Mouse (Mus musculus) lung, embryonic 14.5 days (tissue): ENCODE results near the gene Thada. TPM values are rescaled to one million over a fixed set of nuclear protein-coding genes. Genes with fewer than 3 reads are reported as not detected.

Experiments
- ATAC-seq: fragments of 200-750 bp; cut with Nextera tagmentation; 2 replicates; pipeline ENCODE4 v1.8.0; 2017; ENCODE audit warnings: mild to moderate bottlenecking, moderate TSS enrichment, moderate library complexity; ENCODE audit not compliant: insufficient read depth
- DNase-seq: peaks from one replicate; pipeline ENCODE4 v3.0.0-alpha.2; 2015
- H3K27ac ChIP-seq: fragments of 300-500 bp; sonication (generic); 2 replicates; pipeline ENCODE4 v1.5.1; 2014; ENCODE audit warnings: low read depth, mild to moderate bottlenecking, moderate library complexity
- H3K27me3 ChIP-seq: fragments of 300-500 bp; sonication (generic); 2 replicates; pipeline ENCODE4 v1.6.1; 2014; ENCODE audit warnings: low read length, control low read depth; ENCODE audit not compliant: insufficient read depth
- H3K36me3 ChIP-seq: fragments of 300-500 bp; sonication (generic); 2 replicates; pipeline ENCODE4 v1.6.1; 2014; ENCODE audit warnings: control low read depth; ENCODE audit not compliant: insufficient read depth
- H3K4me1 ChIP-seq: fragments of 300-500 bp; sonication (generic); 2 replicates; pipeline ENCODE4 v1.6.1; 2014; ENCODE audit warnings: antibody characterized with exemption, control low read depth; ENCODE audit not compliant: insufficient read depth
- H3K4me2 ChIP-seq: fragments of 300-500 bp; sonication (generic); 2 replicates; pipeline ENCODE4 v1.6.1; 2014; ENCODE audit warnings: mild to moderate bottlenecking
- H3K4me3 ChIP-seq: fragments of 300-500 bp; sonication (generic); 2 replicates; pipeline ENCODE4 v1.5.1; 2014; ENCODE audit warnings: low read depth, low read length
- H3K9ac ChIP-seq: fragments of 300-500 bp; sonication (generic); 2 replicates; pipeline ENCODE4 v1.6.1; 2014
- H3K9me3 ChIP-seq: fragments of 300-500 bp; sonication (generic); 2 replicates; pipeline ENCODE4 v1.6.1; 2016; ENCODE audit warnings: low read depth, low read length, control low read depth
- CTCF ChIP-seq: IDR thresholded peaks from 2 replicates; pipeline ENCODE4 v1.5.1; 2016; ENCODE audit warnings: antibody characterized with exemption, low read depth
- WGBS: fragments of 180-500 bp; shearing (Covaris S2); extraction: QIAGEN DNeasy Blood & Tissue Kit; methylation state at CpG from one replicate; pipeline ENCODE4 v1.1.7; 2014; 5-methylcytosine and 5-hydroxymethylcytosine counted together
- polyA plus RNA-seq: library from polyadenylated mRNA; unstranded; fragments of >200 nt; fragmentation: Nextera tagmentation; extraction: Ambion mirVana; gene quantifications from 2 replicates; pipeline ENCODE4 v1.2.1, GENCODE M21; 2014

Thada gene
- polyA plus RNA-seq, 1 experiment from 2014 or later, result 14.5 TPM

GRCm38 (mm10) chr17:84508736-84509135, 42.7 kb upstream of the Thada start:
- ATAC-seq, result no peak
- no peaks in the 10 kb centered on the region for H3K27me3 ChIP-seq
- no peak overlapping the region for H3K4me3 ChIP-seq
- DNase-seq, result no peak
- no peak overlapping the region for H3K9ac ChIP-seq
- H3K36me3 ChIP-seq, result no peaks in the 10 kb centered on the region
- WGBS, result 52% methylated on average over 3 of the region's 3 CpGs
- TF ChIP-seq CTCF, result no peak
- no peaks in the 10 kb centered on the region for H3K9me3 ChIP-seq
- peaks cover 15% of the 10 kb centered on the region; the same call in 1 of the 2 replicates for H3K4me1 ChIP-seq
- H3K4me2 ChIP-seq, result no peak overlapping the region
- no peak overlapping the region for H3K27ac ChIP-seq

DNA sequence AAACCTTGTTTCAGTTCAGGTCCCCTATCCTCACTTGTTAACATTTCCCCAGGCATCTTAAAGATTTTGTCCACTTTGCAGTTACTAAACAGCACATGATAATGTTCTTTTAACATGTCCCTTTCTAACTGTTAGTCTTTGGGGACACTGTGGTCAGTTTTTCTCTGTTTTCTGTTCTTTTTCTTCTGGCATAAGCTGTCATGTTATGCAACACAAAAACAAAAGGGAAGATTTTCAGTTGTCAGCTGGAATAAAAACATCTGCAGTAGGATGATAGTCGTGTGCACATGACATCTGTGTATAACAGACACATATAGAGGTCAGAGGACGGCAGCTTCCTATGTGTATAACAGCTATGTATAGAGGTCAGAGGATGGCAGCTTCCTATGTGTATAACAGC, 39.9 kb upstream of the Thada start:
- DNase-seq, result no peak

GRCm38 (mm10) chr17:84502341-84502740, 36.3 kb upstream of the Thada start:
- 53% methylated on average over 3 of the region's 3 CpGs for WGBS
- no peak for ATAC-seq
- H3K9ac ChIP-seq, result no peak overlapping the region
- TF ChIP-seq CTCF, result no peak
- H3K4me3 ChIP-seq, result no peak overlapping the region
- no peak overlapping the region for H3K27ac ChIP-seq
- no peaks in the 10 kb centered on the region for H3K4me1 ChIP-seq
- no peaks in the 10 kb centered on the region for H3K9me3 ChIP-seq
- H3K27me3 ChIP-seq, result no peaks in the 10 kb centered on the region
- no peaks in the 10 kb centered on the region for H3K36me3 ChIP-seq
- H3K4me2 ChIP-seq, result no peak overlapping the region
- no peak for DNase-seq

More for the DNA sequence above, 39.9 kb upstream of the Thada start:
- no peak overlapping the region for H3K27ac ChIP-seq
- WGBS, result 25% methylated on average over 2 of the region's 2 CpGs
- no peak overlapping the region for H3K9ac ChIP-seq
- H3K4me3 ChIP-seq, result no peak overlapping the region
- H3K4me2 ChIP-seq, result no peak overlapping the region
- no peak for ATAC-seq
- H3K9me3 ChIP-seq, result no peaks in the 10 kb centered on the region
- peaks cover 11% of the 10 kb centered on the region; the same call in 1 of the 2 replicates for H3K4me1 ChIP-seq
- no peak for TF ChIP-seq CTCF
- H3K27me3 ChIP-seq, result no peaks in the 10 kb centered on the region
- no peaks in the 10 kb centered on the region for H3K36me3 ChIP-seq

- Histone ChIP-seq H3K4me1 (no peaks in the 10 kb centered on the region), H3K4me2 (no peak overlapping the region), H3K27ac (no peak overlapping the region; the same call in 1 of the 2 replicates), H3K9me3 (no peaks in the 10 kb centered on the region), H3K9ac (no peak overlapping the region), H3K4me3 (no peak overlapping the region), H3K36me3 (no peaks in the 10 kb centered on the region), H3K27me3 (no peaks in the 10 kb centered on the region)
- WGBS, result 43% methylated on average over 5 of the region's 5 CpGs
- TF ChIP-seq CTCF, result no peak
- peak; percentile 71 for DNase-seq
- ATAC-seq, result peak; percentile 38; the same call in 1 of the 2 replicates
Measured at GRCm38 (mm10) chr17:84498639-84499038, 32.6 kb upstream of the Thada start.

DNA sequence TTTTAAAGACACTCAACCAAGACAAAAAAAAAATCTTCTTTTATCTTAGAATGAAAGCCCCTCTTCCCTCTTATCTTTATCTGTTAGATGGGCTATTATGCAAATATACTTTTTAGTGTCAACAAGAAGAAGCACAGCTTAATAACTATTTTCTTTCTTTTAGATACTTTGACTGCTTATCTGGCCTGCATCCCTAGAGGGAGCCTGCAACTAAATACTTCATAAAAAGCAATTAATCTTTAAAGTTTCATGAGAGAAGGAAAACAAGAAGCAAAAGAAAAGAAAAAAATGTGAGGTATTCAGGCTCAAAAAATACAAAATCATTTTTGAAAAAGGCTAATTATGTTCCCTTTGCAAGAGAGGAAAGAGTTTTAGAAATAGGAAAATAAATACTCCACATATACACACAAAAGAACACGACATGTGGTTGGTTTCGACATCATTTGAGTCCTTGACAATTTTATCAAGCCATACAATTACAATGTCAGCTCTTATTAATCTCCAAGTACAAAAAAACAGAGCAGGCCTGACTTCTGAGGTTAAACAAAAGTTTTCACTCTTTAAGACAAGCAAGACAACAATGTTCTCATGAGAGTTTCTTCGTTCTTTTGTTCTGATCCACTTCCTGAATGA, 32.1 kb upstream of the Thada start:
- no peak overlapping the region; the same call in 1 of the 2 replicates for H3K27ac ChIP-seq
- H3K4me2 ChIP-seq, result no peak overlapping the region
- no peak for DNase-seq
- 53% methylated on average over 3 of the region's 3 CpGs for WGBS
- no peak for ATAC-seq
- no peaks in the 10 kb centered on the region for H3K27me3 ChIP-seq
- no peaks in the 10 kb centered on the region for H3K4me1 ChIP-seq
- H3K9me3 ChIP-seq, result no peaks in the 10 kb centered on the region
- H3K36me3 ChIP-seq, result no peaks in the 10 kb centered on the region
- no peak overlapping the region for H3K9ac ChIP-seq
- no peak for TF ChIP-seq CTCF
- no peak overlapping the region for H3K4me3 ChIP-seq

DNA sequence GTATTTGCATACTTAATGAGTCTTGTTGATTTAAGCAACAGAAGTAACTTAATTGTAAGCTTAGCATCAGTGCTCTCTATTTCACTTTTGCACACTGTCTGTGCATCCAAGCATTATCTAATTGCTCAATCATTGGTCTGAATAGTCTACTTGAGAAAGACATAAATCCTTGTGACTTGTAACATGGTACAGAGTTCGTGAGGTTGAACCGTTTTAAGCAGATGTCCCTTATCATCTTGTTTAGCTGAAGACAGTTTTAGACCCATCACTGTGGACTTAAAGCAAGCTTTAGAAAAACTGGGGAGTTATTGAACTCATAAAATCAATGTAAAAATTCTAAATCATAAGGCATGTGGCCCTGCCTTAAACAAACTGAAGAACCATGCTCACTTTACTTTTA, 31.6 kb upstream of the Thada start:
- H3K4me1 ChIP-seq, result no peaks in the 10 kb centered on the region
- no peak overlapping the region for H3K4me3 ChIP-seq
- DNase-seq, result no peak
- no peak for ATAC-seq
- no peaks in the 10 kb centered on the region for H3K27me3 ChIP-seq
- H3K4me2 ChIP-seq, result no peak overlapping the region
- H3K27ac ChIP-seq, result no peak overlapping the region
- no peak for TF ChIP-seq CTCF
- no peaks in the 10 kb centered on the region for H3K36me3 ChIP-seq
- no peak overlapping the region for H3K9ac ChIP-seq
- no peaks in the 10 kb centered on the region for H3K9me3 ChIP-seq
- 31% methylated on average over 2 of the region's 2 CpGs for WGBS

GRCm38 (mm10) chr17:84497026-84497425, 31.0 kb upstream of the Thada start:
- no peak overlapping the region for H3K9ac ChIP-seq
- no peaks in the 10 kb centered on the region for H3K9me3 ChIP-seq
- no peak for DNase-seq
- H3K4me2 ChIP-seq, result no peak overlapping the region
- no peaks in the 10 kb centered on the region for H3K4me1 ChIP-seq
- no peak overlapping the region for H3K27ac ChIP-seq
- WGBS, result 88% methylated on average over 5 of the region's 5 CpGs
- no peaks in the 10 kb centered on the region for H3K27me3 ChIP-seq
- ATAC-seq, result no peak
- no peak for TF ChIP-seq CTCF
- no peak overlapping the region for H3K4me3 ChIP-seq
- H3K36me3 ChIP-seq, result no peaks in the 10 kb centered on the region
